Mouse (Mus musculus) stomach, embryonic 14.5 days (tissue): ENCODE measurements around the gene Dapk2. TPM values are rescaled to one million over a fixed set of nuclear protein-coding genes. Genes with fewer than 3 reads are reported as not detected.

Source experiments
- ATAC-seq: fragments of 200-750 bp; cut with Nextera tagmentation; 2 replicates; pipeline ENCODE4 v1.8.0; 2017; ENCODE audit warnings: low read depth, moderate TSS enrichment; ENCODE audit not compliant: insufficient number of reproducible peaks, insufficient read depth, low FRiP score
- H3K27ac ChIP-seq: fragments of 300-500 bp; sonication (generic); 2 replicates; pipeline ENCODE4 v1.5.1; 2014; ENCODE audit warnings: mild to moderate bottlenecking, low read length, moderate library complexity, mixed read lengths
- H3K27me3 ChIP-seq: fragments of 300-500 bp; sonication (generic); 2 replicates; pipeline ENCODE4 v1.6.1; 2014; ENCODE audit warnings: low read length, control low read depth, mixed read lengths; ENCODE audit not compliant: control insufficient read depth, insufficient read depth
- H3K36me3 ChIP-seq: fragments of 300-500 bp; sonication (generic); 2 replicates; pipeline ENCODE4 v1.6.1; 2014; ENCODE audit warnings: mild to moderate bottlenecking, control low read depth, low read length, moderate library complexity, mixed read lengths; ENCODE audit not compliant: control insufficient read depth, insufficient read depth
- H3K4me1 ChIP-seq: fragments of 300-500 bp; sonication (generic); 2 replicates; pipeline ENCODE4 v1.6.1; 2014; ENCODE audit warnings: low read length, control low read depth, mixed read lengths; ENCODE audit not compliant: control insufficient read depth, insufficient read depth
- H3K4me2 ChIP-seq: fragments of 300-500 bp; sonication (generic); replicated peaks from 2 replicates; pipeline ENCODE4 v1.6.1; 2014; ENCODE audit warnings: low read depth, low read length, control low read depth
- H3K4me3 ChIP-seq: fragments of 300-500 bp; sonication (generic); 2 replicates; pipeline ENCODE4 v1.5.1; 2014; ENCODE audit warnings: low read depth, low read length, control low read depth
- H3K9ac ChIP-seq: fragments of 300-500 bp; sonication (generic); replicated peaks from 2 replicates; pipeline ENCODE4 v1.6.1; 2014; ENCODE audit warnings: low read depth, mild to moderate bottlenecking, control low read depth, low read length, moderate library complexity, mixed read lengths
- H3K9me3 ChIP-seq: fragments of 300-500 bp; sonication (generic); 2 replicates; pipeline ENCODE4 v1.6.1; 2016; ENCODE audit warnings: low read depth, low read length, control low read depth; ENCODE audit not compliant: control insufficient read depth
- WGBS: fragments of 180-500 bp; shearing (Covaris S2); extraction: QIAGEN DNeasy Blood & Tissue Kit; methylation state at CpG from one replicate; pipeline ENCODE4 v1.1.7; 2014; 5-methylcytosine and 5-hydroxymethylcytosine counted together
- polyA plus RNA-seq: library from polyadenylated mRNA; unstranded; fragments of >200 nt; fragmentation: Nextera tagmentation; extraction: Ambion mirVana; gene quantifications from 2 replicates; pipeline ENCODE4 v1.2.1, GENCODE M21; 2014

Gene Dapk2
- polyA plus RNA-seq, 1 experiment from 2014 or later = 7.1 TPM

DNA sequence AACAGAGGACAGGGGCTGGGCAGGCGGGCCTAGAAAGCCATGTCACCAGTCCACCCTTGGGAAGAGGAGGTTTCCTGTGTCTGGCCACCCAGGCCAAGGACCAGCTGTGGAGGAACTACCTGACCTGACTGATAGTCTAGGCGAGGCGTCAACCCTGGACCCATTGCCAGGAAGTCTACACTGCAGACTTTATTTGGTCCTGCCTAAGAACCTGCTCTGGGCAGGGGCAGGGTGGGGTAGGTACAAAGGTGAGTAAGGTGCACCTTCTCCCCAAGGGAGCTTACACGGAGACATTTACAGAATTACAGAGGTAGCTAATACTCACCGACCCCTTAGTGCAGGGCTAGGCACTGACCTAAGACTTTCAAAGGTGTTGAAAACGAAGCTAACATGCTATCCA lies 4.4 kb upstream of the Dapk2 start:
- H3K4me1 ChIP-seq = no peaks in the 10 kb centered on the region
- H3K9me3 ChIP-seq = no peaks in the 10 kb centered on the region
- no peaks in the 10 kb centered on the region for H3K36me3 ChIP-seq
- no peaks in the 10 kb centered on the region for H3K27me3 ChIP-seq
- H3K4me2 ChIP-seq = no peak overlapping the region
- H3K9ac ChIP-seq = no peak overlapping the region
- WGBS = 91% methylated on average over 6 of the region's 6 CpGs
- ATAC-seq = no peak
- H3K27ac ChIP-seq = no peak overlapping the region
- no peak overlapping the region for H3K4me3 ChIP-seq

DNA sequence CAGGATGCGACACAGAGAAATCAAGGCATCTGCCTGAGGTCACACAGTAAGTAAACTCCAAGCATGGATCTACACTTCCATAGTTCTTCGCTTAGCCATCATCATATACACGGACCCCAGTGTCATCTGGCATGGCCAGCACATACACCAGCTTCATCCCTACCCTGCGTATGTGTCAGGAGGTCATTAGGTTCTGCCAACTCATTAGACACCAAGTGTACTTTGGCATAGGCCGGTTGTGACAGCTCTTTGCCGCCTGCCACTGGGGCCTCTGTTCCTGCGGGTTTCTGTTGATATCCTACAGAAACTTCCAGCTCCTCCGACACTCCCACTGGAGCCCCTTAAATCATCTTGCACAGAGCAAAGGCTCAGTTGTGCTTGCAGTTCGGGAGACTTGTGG lies 4.0 kb upstream of the Dapk2 start:
- no peak overlapping the region for H3K27ac ChIP-seq
- no peak for ATAC-seq
- WGBS = 83% methylated on average over 9 of the region's 9 CpGs
- no peaks in the 10 kb centered on the region for H3K9me3 ChIP-seq
- no peaks in the 10 kb centered on the region for H3K4me1 ChIP-seq
- no peaks in the 10 kb centered on the region for H3K36me3 ChIP-seq
- H3K27me3 ChIP-seq = no peaks in the 10 kb centered on the region
- H3K9ac ChIP-seq = no peak overlapping the region
- no peak overlapping the region for H3K4me3 ChIP-seq
- no peak overlapping the region for H3K4me2 ChIP-seq

DNA sequence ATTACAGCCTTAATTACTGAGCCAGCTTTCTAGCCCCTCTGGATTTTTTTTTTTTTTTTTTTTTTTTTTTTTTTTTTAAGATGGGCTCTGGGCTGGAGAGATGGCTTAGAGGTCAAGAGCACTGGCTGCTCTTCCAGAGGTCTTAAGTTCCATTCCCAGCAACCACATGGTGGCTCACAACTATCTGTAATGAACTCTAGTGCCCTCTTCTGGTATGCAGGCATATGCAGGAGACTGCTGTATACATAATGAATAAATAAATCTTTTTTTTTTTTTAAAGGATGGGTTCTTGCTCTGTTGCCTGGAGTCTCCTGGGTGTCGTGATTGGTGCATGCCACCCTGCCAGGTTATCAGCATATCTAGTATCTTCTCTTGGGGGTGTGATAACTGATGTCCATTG lies 2.5 kb upstream of the Dapk2 start:
- no peaks in the 10 kb centered on the region for H3K27me3 ChIP-seq
- no peak overlapping the region for H3K27ac ChIP-seq
- H3K36me3 ChIP-seq = no peaks in the 10 kb centered on the region
- H3K4me1 ChIP-seq = no peaks in the 10 kb centered on the region
- H3K9ac ChIP-seq = no peak overlapping the region
- no peaks in the 10 kb centered on the region for H3K9me3 ChIP-seq
- WGBS = 62% methylated on average over 1 of the region's 1 CpGs
- H3K4me2 ChIP-seq = no peak overlapping the region
- ATAC-seq = no peak
- H3K4me3 ChIP-seq = no peak overlapping the region

DNA sequence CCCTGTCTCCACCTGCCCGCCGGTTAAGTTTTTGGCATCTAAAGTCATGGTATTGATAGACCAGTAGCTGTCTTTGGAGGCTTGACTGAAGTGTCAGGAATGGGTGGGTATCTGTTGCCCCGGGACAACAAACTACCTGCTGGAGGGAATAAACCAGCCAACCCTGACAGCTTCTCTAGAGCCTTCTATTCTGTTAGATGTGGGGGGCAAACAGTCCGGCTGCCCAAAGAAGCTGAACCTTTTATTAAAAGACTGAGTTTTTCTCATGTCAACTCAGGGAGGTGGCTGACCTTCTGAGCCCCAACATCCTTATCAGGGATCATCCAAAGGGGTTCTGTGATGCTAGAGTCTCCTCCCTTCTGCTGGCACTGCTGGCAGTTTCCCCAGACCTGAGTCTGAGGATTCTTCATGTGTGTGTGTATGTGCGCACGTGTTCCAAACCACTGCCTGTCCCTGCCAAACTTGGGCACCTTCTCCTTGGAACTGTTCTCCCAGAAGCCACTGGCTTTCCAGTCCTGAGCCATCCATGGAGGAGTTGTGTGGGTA lies 935 bp downstream of the Dapk2 start:
- no peaks in the 10 kb centered on the region for H3K36me3 ChIP-seq
- no peak overlapping the region for H3K4me3 ChIP-seq
- H3K27ac ChIP-seq = no peak overlapping the region
- no peak for ATAC-seq
- no peaks in the 10 kb centered on the region for H3K4me1 ChIP-seq
- H3K9ac ChIP-seq = no peak overlapping the region
- no peaks in the 10 kb centered on the region for H3K27me3 ChIP-seq
- WGBS = 86% methylated on average over 6 of the region's 6 CpGs
- no peaks in the 10 kb centered on the region for H3K9me3 ChIP-seq
- H3K4me2 ChIP-seq = peak overlapping the region; percentile 66

- no peak overlapping the region for H3K4me2 ChIP-seq
- H3K4me1 ChIP-seq = no peaks in the 10 kb centered on the region
- 95% methylated on average over 2 of the region's 2 CpGs for WGBS
- no peak for ATAC-seq
- no peak overlapping the region for H3K9ac ChIP-seq
- no peaks in the 10 kb centered on the region for H3K9me3 ChIP-seq
- H3K36me3 ChIP-seq = no peaks in the 10 kb centered on the region
- no peak overlapping the region for H3K4me3 ChIP-seq
- no peaks in the 10 kb centered on the region for H3K27me3 ChIP-seq
- H3K27ac ChIP-seq = no peak overlapping the region
Measured at GRCm38 (mm10) chr9:66160155-66160554, 2.1 kb downstream of the Dapk2 start.

DNA sequence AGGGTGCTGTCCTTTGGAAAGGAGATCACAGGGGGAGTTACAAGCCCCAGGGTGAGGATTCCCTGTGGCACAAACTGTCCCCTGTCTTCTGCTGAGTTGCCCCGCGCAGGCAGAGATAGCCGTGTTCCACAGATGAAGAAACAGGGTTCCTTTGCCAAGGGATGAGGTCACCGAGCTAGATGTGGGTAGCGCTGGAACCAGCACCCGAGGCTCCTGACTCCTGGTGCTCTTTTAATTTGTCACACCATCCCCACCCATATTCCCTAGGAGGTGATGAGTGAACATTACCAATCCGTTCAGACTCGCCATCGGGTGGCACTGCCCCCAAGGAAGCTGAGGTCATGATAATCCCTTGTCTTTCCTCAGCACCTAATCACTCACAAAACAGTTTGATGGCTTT lies 5.0 kb downstream of the Dapk2 start:
- Histone ChIP-seq H3K9ac (no peak overlapping the region), H3K4me3 (no peak overlapping the region), H3K9me3 (no peaks in the 10 kb centered on the region), H3K36me3 (no peaks in the 10 kb centered on the region), H3K4me1 (no peaks in the 10 kb centered on the region), H3K4me2 (no peak overlapping the region), H3K27me3 (no peaks in the 10 kb centered on the region), H3K27ac (no peak overlapping the region)
- no peak for ATAC-seq
- WGBS = 89% methylated on average over 9 of the region's 9 CpGs

GRCm38 (mm10) chr9:66167222-66167621 lies 9.2 kb downstream of the Dapk2 start:
- Histone ChIP-seq H3K9ac (no peak overlapping the region), H3K36me3 (no peaks in the 10 kb centered on the region), H3K9me3 (no peaks in the 10 kb centered on the region), H3K27ac (no peak overlapping the region), H3K4me1 (no peaks in the 10 kb centered on the region), H3K4me3 (no peak overlapping the region), H3K27me3 (no peaks in the 10 kb centered on the region), H3K4me2 (no peak overlapping the region)
- ATAC-seq = no peak
- 82% methylated on average over 5 of the region's 5 CpGs for WGBS

DNA sequence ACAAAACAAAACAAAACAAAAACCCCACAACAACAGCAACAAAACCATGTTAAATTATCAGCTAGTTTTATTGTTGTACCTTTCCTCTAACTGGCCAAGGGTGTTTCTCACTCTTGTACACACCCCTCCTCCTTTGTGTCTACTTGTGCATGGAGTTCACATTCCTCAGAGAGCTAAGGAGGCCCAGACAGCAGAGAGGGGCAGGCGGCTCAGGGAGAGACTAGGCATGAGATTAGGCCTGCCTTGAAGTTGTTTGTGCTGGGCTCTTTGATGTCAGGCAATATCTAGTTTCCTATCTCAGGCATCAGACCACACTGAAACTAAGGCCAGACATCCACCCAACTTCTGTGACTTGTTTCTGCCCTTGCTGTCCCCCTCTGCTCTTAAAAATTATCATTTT lies 10.2 kb downstream of the Dapk2 start:
- no peak overlapping the region for H3K4me2 ChIP-seq
- no peak overlapping the region for H3K4me3 ChIP-seq
- H3K9me3 ChIP-seq = no peaks in the 10 kb centered on the region
- no peak overlapping the region for H3K27ac ChIP-seq
- ATAC-seq = no peak
- no peaks in the 10 kb centered on the region for H3K4me1 ChIP-seq
- no peak overlapping the region for H3K9ac ChIP-seq
- WGBS = 17% methylated on average over 1 of the region's 1 CpGs
- no peaks in the 10 kb centered on the region for H3K27me3 ChIP-seq
- H3K36me3 ChIP-seq = no peaks in the 10 kb centered on the region

- 48% methylated on average over 5 of the region's 5 CpGs for WGBS
- H3K4me3 ChIP-seq = no peak overlapping the region
- H3K27me3 ChIP-seq = no peaks in the 10 kb centered on the region
- no peak overlapping the region for H3K4me2 ChIP-seq
- H3K36me3 ChIP-seq = no peaks in the 10 kb centered on the region
- ATAC-seq = no peak
- H3K9ac ChIP-seq = no peak overlapping the region
- no peaks in the 10 kb centered on the region for H3K4me1 ChIP-seq
- no peak overlapping the region for H3K27ac ChIP-seq
- H3K9me3 ChIP-seq = no peaks in the 10 kb centered on the region
Measured at GRCm38 (mm10) chr9:66170506-66170905, 12.5 kb downstream of the Dapk2 start.
